Mouse (Mus musculus) midbrain, embryonic 13.5 days (tissue): ENCODE data around the gene Brdt. TPM values are rescaled to one million over a fixed set of nuclear protein-coding genes. Genes with fewer than 3 reads are reported as not detected.
"Not testable (repeated sequence)": the region's sequence is repeated elsewhere in the genome, so short reads cannot be mapped to it uniquely, and the experiment has no call there.

Experiments
- ATAC-seq: fragments of 200-750 bp; cut with Nextera tagmentation; 2 replicates; pipeline ENCODE4 v1.8.0; 2017; ENCODE audit warnings: mild to moderate bottlenecking, moderate TSS enrichment, moderate library complexity
- H3K27ac ChIP-seq: fragments of 300-500 bp; sonication (generic); 2 replicates; pipeline ENCODE4 v1.5.1; 2015; ENCODE audit warnings: inconsistent platforms, mild to moderate bottlenecking, moderate library complexity
- H3K27me3 ChIP-seq: fragments of 300-500 bp; sonication (generic); 2 replicates; pipeline ENCODE4 v1.6.1; 2015; ENCODE audit warnings: mild to moderate bottlenecking, inconsistent platforms
- H3K36me3 ChIP-seq: fragments of 300-500 bp; sonication (generic); 2 replicates; pipeline ENCODE4 v1.6.1; 2015; ENCODE audit warnings: mild to moderate bottlenecking, inconsistent platforms
- H3K4me1 ChIP-seq: fragments of 300-500 bp; sonication (generic); replicated peaks from 2 replicates; pipeline ENCODE4 v1.6.1; 2015; ENCODE audit warnings: inconsistent platforms
- H3K4me2 ChIP-seq: fragments of 300-500 bp; sonication (generic); replicated peaks from 2 replicates; pipeline ENCODE4 v1.6.1; 2015; ENCODE audit warnings: moderate library complexity, mild to moderate bottlenecking, inconsistent platforms
- H3K4me3 ChIP-seq: fragments of 300-500 bp; sonication (generic); replicated peaks from 2 replicates; pipeline ENCODE4 v1.5.1; 2015; ENCODE audit warnings: mild to moderate bottlenecking, inconsistent platforms
- H3K9ac ChIP-seq: fragments of 300-500 bp; sonication (generic); replicated peaks from 2 replicates; pipeline ENCODE4 v1.6.1; 2015; ENCODE audit warnings: mild to moderate bottlenecking, inconsistent platforms
- H3K9me3 ChIP-seq: fragments of 300-500 bp; sonication (generic); 2 replicates; pipeline ENCODE4 v1.6.1; 2016; ENCODE audit warnings: mild to moderate bottlenecking, inconsistent platforms
- WGBS: fragments of 180-500 bp; shearing (Covaris S2); methylation state at CpG from one replicate; pipeline ENCODE4 v1.1.7; 2015; 5-methylcytosine and 5-hydroxymethylcytosine counted together
- polyA plus RNA-seq: library from polyadenylated mRNA; unstranded; fragments of >200 nt; fragmentation: Nextera tagmentation; extraction: Ambion mirVana; gene quantifications from 2 replicates; pipeline ENCODE4 v1.2.1, GENCODE M21; 2015

Gene Brdt
- polyA plus RNA-seq, 1 experiment from 2014 or later: 1.5 TPM

GRCm38 (mm10) chr5:107353981-107354380 lies 23.0 kb downstream of the Brdt start:
- 70% methylated on average over 3 of the region's 3 CpGs for WGBS
- Histone ChIP-seq H3K4me3 (no peak overlapping the region), H3K4me2 (no peak overlapping the region), H3K27me3 (no peaks in the 10 kb centered on the region), H3K36me3 (no peaks in the 10 kb centered on the region), H3K27ac (no peak overlapping the region), H3K4me1 (no peaks in the 10 kb centered on the region), H3K9me3 (no peaks in the 10 kb centered on the region), H3K9ac (no peak overlapping the region)
- ATAC-seq: no peak

DNA sequence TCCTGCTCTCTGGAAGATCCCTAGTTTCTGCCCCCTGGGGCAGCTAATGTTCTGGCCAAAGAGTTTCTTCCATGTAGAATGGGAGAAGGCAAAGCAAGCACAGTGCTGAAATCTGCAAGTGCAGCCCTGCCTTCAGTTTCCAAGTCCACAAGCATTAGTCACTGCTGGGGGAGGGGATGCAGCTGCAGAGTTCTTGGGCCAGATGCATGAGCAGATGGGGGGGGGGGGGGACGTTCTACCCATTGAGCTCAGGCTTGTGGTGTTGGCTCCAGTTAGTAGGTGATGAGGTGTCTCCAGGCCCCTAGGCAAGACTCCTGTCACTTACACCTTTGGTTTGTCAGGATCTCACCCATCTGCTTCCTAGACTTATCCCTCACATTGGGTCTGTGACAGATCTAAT lies 24.8 kb downstream of the Brdt start:
- Histone ChIP-seq H3K4me3 (no peak overlapping the region), H3K4me2 (no peak overlapping the region), H3K27me3 (no peaks in the 10 kb centered on the region), H3K9me3 (no peaks in the 10 kb centered on the region), H3K36me3 (no peaks in the 10 kb centered on the region), H3K27ac (no peak overlapping the region), H3K4me1 (peaks cover 5% of the 10 kb centered on the region), H3K9ac (no peak overlapping the region)
- 50% methylated on average over 1 of the region's 1 CpGs for WGBS
- no peak for ATAC-seq

GRCm38 (mm10) chr5:107357723-107358122 lies 26.8 kb downstream of the Brdt start:
- H3K4me3 ChIP-seq: no peak overlapping the region
- no peaks in the 10 kb centered on the region for H3K36me3 ChIP-seq
- H3K27ac ChIP-seq: no peak overlapping the region
- 94% methylated on average over 8 of the region's 8 CpGs for WGBS
- H3K4me1 ChIP-seq: peaks cover 5% of the 10 kb centered on the region
- H3K9me3 ChIP-seq: no peaks in the 10 kb centered on the region
- H3K27me3 ChIP-seq: no peaks in the 10 kb centered on the region
- no peak for ATAC-seq
- H3K4me2 ChIP-seq: no peak overlapping the region
- no peak overlapping the region for H3K9ac ChIP-seq

- WGBS: under 1% methylated on average over 27 of the region's 40 CpGs
- H3K9ac ChIP-seq: peak overlapping the region; percentile 68
- no peaks in the 10 kb centered on the region for H3K27me3 ChIP-seq
- no peaks in the 10 kb centered on the region for H3K9me3 ChIP-seq
- H3K27ac ChIP-seq: peak overlapping the region; percentile 71
- no peaks in the 10 kb centered on the region for H3K36me3 ChIP-seq
- peak; percentile 96 for ATAC-seq
- H3K4me1 ChIP-seq: peaks cover 5% of the 10 kb centered on the region
- H3K4me2 ChIP-seq: peak overlapping the region; percentile 58
- H3K4me3 ChIP-seq: peak overlapping the region; percentile 55
Measured at GRCm38 (mm10) chr5:107359395-107360053, 28.6 kb downstream of the Brdt start.

- Histone ChIP-seq H3K36me3 (no peaks in the 10 kb centered on the region), H3K4me1 (peaks cover 5% of the 10 kb centered on the region), H3K27ac (peak overlapping the region; percentile 71), H3K4me2 (peak overlapping the region; percentile 58), H3K27me3 (no peaks in the 10 kb centered on the region), H3K4me3 (peak overlapping the region; percentile 55), H3K9me3 (no peaks in the 10 kb centered on the region), H3K9ac (peak overlapping the region; percentile 68)
- peak; percentile 29 for ATAC-seq
- 13% methylated on average over 9 of the region's 9 CpGs for WGBS
Measured at GRCm38 (mm10) chr5:107360054-107360730, 29.2 kb downstream of the Brdt start.

DNA sequence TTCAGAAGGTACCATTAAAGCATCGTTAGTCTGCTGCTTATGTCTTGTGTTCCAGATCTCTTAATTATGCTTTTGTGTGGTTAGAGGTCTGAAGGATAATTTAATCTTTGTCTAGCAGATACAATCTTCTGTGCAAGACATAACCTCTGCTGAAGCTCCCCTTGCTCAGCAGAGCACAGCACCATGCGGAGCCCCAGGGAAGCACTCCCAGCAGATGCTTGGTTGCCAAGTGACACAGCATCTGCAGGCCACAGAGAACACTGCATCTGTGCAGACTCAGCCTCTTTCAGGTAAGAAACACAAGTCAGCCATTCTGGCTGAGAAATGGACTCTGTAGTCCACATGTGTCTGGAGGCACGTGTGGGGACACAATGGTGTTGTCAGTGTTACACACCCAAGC lies 39.1 kb downstream of the Brdt start:
- H3K27me3 ChIP-seq: no peaks in the 10 kb centered on the region
- no peak; the same call in 1 of the 2 replicates for ATAC-seq
- no peak overlapping the region for H3K27ac ChIP-seq
- no peaks in the 10 kb centered on the region for H3K9me3 ChIP-seq
- no peak overlapping the region for H3K9ac ChIP-seq
- H3K36me3 ChIP-seq: peaks cover 16% of the 10 kb centered on the region; the same call in 1 of the 2 replicates
- H3K4me3 ChIP-seq: no peak overlapping the region
- H3K4me1 ChIP-seq: peaks cover 9% of the 10 kb centered on the region
- 66% methylated on average over 3 of the region's 3 CpGs for WGBS
- no peak overlapping the region for H3K4me2 ChIP-seq

DNA sequence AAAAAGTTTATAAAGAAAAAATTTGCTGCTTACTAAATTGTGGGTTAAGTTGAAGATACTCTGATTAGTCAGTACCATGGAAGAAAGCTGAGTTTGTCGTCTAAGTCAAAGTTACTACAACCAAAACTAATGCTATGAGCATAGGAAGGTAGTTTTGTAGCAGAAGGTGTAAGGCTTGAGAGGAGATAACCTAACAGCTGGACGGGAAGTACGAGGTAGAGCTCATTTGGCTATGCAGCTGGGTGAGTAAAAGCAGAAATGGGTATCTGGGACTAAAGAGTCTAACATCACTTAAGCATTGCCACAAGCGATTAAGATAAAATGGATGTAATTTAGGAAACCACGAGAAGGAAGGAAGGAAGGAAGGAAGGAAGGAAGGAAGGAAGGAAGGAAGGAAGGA lies 40.4 kb downstream of the Brdt start:
- Histone ChIP-seq H3K27ac (no peak overlapping the region), H3K4me1 (peaks cover 9% of the 10 kb centered on the region), H3K27me3 (no peaks in the 10 kb centered on the region), H3K4me3 (no peak overlapping the region), H3K9me3 (no peaks in the 10 kb centered on the region), H3K36me3 (peaks cover 17% of the 10 kb centered on the region; the same call in 1 of the 2 replicates), H3K4me2 (no peak overlapping the region), H3K9ac (no peak overlapping the region)
- 91% methylated on average over 5 of the region's 5 CpGs for WGBS
- ATAC-seq: no peak

GRCm38 (mm10) chr5:107373256-107373655 lies 42.3 kb downstream of the Brdt start:
- Histone ChIP-seq H3K4me2 (no peak overlapping the region), H3K36me3 (peaks cover 20% of the 10 kb centered on the region; the same call in 1 of the 2 replicates), H3K4me3 (no peak overlapping the region), H3K9me3 (no peaks in the 10 kb centered on the region), H3K27ac (no peak overlapping the region), H3K9ac (no peak overlapping the region), H3K27me3 (no peaks in the 10 kb centered on the region), H3K4me1 (peaks cover 9% of the 10 kb centered on the region)
- no peak for ATAC-seq
- 95% methylated on average over 4 of the region's 4 CpGs for WGBS

- H3K4me3 ChIP-seq, ATAC-seq, H3K36me3 ChIP-seq, H3K27ac ChIP-seq, H3K4me2 ChIP-seq, H3K4me1 ChIP-seq, H3K9me3 ChIP-seq, H3K27me3 ChIP-seq, H3K9ac ChIP-seq: not testable (repeated sequence)
Measured at GRCm38 (mm10) chr5:107386448-107386847, 55.5 kb downstream of the Brdt start.

- Histone ChIP-seq H3K4me1 (no peaks in the 10 kb centered on the region), H3K36me3 (0 out of 2 replicates have a peak, but pooled peaks cover 3% of the 10 kb centered on the region), H3K9me3 (no peaks in the 10 kb centered on the region), H3K27ac (no peak overlapping the region), H3K4me2 (no peak overlapping the region), H3K27me3 (no peaks in the 10 kb centered on the region), H3K4me3 (no peak overlapping the region), H3K9ac (no peak overlapping the region)
- 92% methylated on average over 1 of the region's 1 CpGs for WGBS
- no peak for ATAC-seq
Measured at GRCm38 (mm10) chr5:107387788-107388187, 56.8 kb downstream of the Brdt start.

DNA sequence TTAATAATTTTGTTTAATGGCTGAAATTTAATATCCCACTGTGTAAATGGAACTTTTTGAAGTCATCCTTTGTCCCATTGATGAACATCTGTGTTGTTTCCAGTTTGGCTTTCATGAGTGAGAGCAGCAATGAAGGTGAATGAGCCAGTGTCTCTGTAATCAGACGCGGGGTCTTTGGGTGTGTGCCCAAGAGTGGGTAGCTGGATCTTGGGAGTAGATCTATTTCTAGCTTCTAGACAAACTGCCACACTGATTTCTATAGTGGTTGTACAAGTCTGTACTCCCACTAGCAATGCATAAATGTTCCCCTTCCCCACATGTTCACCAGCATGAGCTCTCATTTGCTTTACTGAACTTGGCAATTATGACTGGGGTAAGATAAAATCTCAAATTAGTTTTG lies 58.4 kb downstream of the Brdt start:
- Histone ChIP-seq H3K27ac (no peak overlapping the region), H3K4me3 (no peak overlapping the region), H3K27me3 (no peaks in the 10 kb centered on the region), H3K9me3 (no peaks in the 10 kb centered on the region), H3K4me1 (no peaks in the 10 kb centered on the region), H3K36me3 (0 out of 2 replicates have a peak, but pooled peaks cover 3% of the 10 kb centered on the region), H3K9ac (no peak overlapping the region), H3K4me2 (no peak overlapping the region)
- WGBS: 94% methylated on average over 2 of the region's 2 CpGs
- no peak for ATAC-seq

DNA sequence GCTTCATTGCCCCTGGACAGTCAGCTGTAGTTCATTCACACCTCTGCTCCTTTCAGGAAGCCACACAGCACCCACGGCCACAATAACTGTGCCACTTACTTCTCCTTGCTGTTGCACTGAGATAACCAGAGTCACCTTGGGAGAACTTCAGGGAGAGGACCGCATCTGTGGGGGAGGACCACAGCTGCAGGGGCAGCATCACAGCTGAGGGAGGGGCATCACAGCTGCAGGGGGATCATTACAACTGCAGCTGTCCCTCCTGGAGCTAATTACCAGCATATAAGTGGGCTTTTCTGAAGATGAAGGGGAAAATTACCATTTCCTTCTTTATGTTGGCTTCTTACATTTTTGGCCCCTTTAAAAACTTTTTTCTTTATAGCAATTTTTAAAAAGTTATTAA lies 63.5 kb downstream of the Brdt start:
- no peak overlapping the region for H3K4me3 ChIP-seq
- H3K9me3 ChIP-seq: no peaks in the 10 kb centered on the region
- ATAC-seq: no peak
- H3K4me1 ChIP-seq: no peaks in the 10 kb centered on the region
- H3K27ac ChIP-seq: no peak overlapping the region
- no peak overlapping the region for H3K9ac ChIP-seq
- H3K4me2 ChIP-seq: no peak overlapping the region
- no peaks in the 10 kb centered on the region for H3K36me3 ChIP-seq
- H3K27me3 ChIP-seq: no peaks in the 10 kb centered on the region
- WGBS: 71% methylated on average over 2 of the region's 2 CpGs
